25 mouse cellular contexts compared by ENCODE assay signal in the genomic region with DNA sequence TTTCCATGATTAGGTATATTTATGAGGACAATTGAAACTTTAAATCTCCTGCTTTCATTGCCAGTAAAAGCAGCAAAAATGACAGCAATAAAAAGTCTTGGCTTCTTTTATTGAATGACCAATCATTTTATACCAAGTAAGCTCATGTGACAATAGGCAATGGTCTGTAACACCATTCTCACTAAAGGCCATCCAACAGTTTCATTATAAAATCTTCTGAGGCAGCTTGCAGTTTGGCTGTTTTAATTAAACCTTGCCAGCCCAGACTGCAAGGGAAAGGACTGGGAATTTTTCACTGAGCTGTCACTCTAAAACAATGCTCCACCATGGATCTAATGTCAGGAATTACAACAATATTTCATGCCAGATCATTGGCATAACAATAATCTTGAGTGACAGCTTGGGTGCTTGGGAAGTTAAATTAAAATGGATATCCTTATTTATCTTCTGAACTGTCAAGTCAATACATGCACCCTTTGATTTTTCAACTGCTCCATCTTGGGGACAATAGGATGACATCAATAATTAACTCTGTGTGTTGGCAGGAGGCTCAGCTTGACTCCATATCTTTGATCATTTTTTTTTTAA.
DNase-seq lines count a peak whose midpoint lies in the region; ATAC-seq and TF ChIP-seq lines count a peak whose summit lies in the region.
"Had no signal": no experiment of that assay in that cellular context is flagged by ENCODE, and none has a peak within 500 bp of the region (broad histone marks: within the 10 kb centered on the region; RNA-seq: fewer than 3 reads in every experiment).

No protein-coding gene starts in this region.

- TF ChIP-seq CTCF in forebrain, postnatal 0 days (IDR thresholded peaks at IDR 0.05; ENCODE audit: low read depth): no peak
- TF ChIP-seq CTCF in midbrain, postnatal 0 days (IDR thresholded peaks at IDR 0.05): no peak

- no peaks in the 10 kb centered on the region for H3K9me3 ChIP-seq in forebrain, postnatal 0 days (ENCODE audit: low read length)
- H3K9me3 ChIP-seq in forebrain, embryonic 10.5 days: no peaks in the 10 kb centered on the region
- H3K9me3 ChIP-seq in hindbrain, embryonic 15.5 days: no peaks in the 10 kb centered on the region
- no peaks in the 10 kb centered on the region for H3K9me3 ChIP-seq in midbrain, postnatal 0 days (ENCODE audit: low read length)
- no peaks in the 10 kb centered on the region for H3K9me3 ChIP-seq in embryonic facial prominence, embryonic 10.5 days
- H3K9me3 ChIP-seq: embryonic facial prominence, embryonic 12.5 days; forebrain, embryonic 12.5 days; heart, embryonic 12.5 days; kidney, embryonic 15.5 days; liver, embryonic 13.5 days; neural tube, embryonic 13.5 days had no signal

- no peak overlapping the region for H3K27ac ChIP-seq in forebrain, postnatal 0 days (ENCODE audit: low read depth, low read length)
- no peak overlapping the region for H3K27ac ChIP-seq in forebrain, embryonic 10.5 days
- no peak overlapping the region for H3K27ac ChIP-seq in hindbrain, embryonic 15.5 days (replicated peaks)
- no peak overlapping the region for H3K27ac ChIP-seq in midbrain, postnatal 0 days (ENCODE audit: low read depth, low read length)
- no peak overlapping the region for H3K27ac ChIP-seq in embryonic facial prominence, embryonic 10.5 days (replicated peaks)
- H3K27ac ChIP-seq: embryonic facial prominence, embryonic 12.5 days; forebrain, embryonic 12.5 days; kidney, embryonic 15.5 days; liver, embryonic 13.5 days; neural tube, embryonic 13.5 days had no signal

- peak; percentile 60; the same call in 1 of the 2 replicates for ATAC-seq in forebrain, postnatal 0 days
- ATAC-seq in hindbrain, embryonic 15.5 days (ENCODE audit: low FRiP score, low read depth): peak; percentile 34; the same call in 1 of the 2 replicates
- no peak for ATAC-seq in midbrain, postnatal 0 days (ENCODE audit: low FRiP score)
- ATAC-seq: CD4-positive, CD25-positive, alpha-beta regulatory T cell, adult 4 months had no signal

- no peaks in the 10 kb centered on the region for H3K36me3 ChIP-seq in forebrain, postnatal 0 days (ENCODE audit: insufficient read depth)
- H3K36me3 ChIP-seq in forebrain, embryonic 10.5 days (replicated peaks): no peaks in the 10 kb centered on the region
- no peaks in the 10 kb centered on the region for H3K36me3 ChIP-seq in hindbrain, embryonic 15.5 days
- H3K36me3 ChIP-seq in midbrain, postnatal 0 days (ENCODE audit: insufficient read depth, low read length): no peaks in the 10 kb centered on the region
- H3K36me3 ChIP-seq in embryonic facial prominence, embryonic 10.5 days (replicated peaks): no peaks in the 10 kb centered on the region
- H3K36me3 ChIP-seq: embryonic facial prominence, embryonic 12.5 days; forebrain, embryonic 12.5 days; heart, embryonic 12.5 days; kidney, embryonic 15.5 days; liver, embryonic 13.5 days; neural tube, embryonic 13.5 days had no signal

- H3K27me3 ChIP-seq in forebrain, postnatal 0 days (ENCODE audit: insufficient read depth, low read length): no peaks in the 10 kb centered on the region
- H3K27me3 ChIP-seq in forebrain, embryonic 10.5 days (ENCODE audit: poor library complexity, severe bottlenecking): no peaks in the 10 kb centered on the region
- H3K27me3 ChIP-seq in hindbrain, embryonic 15.5 days: no peaks in the 10 kb centered on the region
- H3K27me3 ChIP-seq in midbrain, postnatal 0 days (ENCODE audit: insufficient read depth, low read length): no peaks in the 10 kb centered on the region
- H3K27me3 ChIP-seq in embryonic facial prominence, embryonic 10.5 days (replicated peaks; ENCODE audit: low read depth, poor library complexity, severe bottlenecking): no peaks in the 10 kb centered on the region
- H3K27me3 ChIP-seq: embryonic facial prominence, embryonic 12.5 days; forebrain, embryonic 12.5 days; heart, embryonic 12.5 days; kidney, embryonic 15.5 days; liver, embryonic 13.5 days; neural tube, embryonic 13.5 days had no signal

- peak; percentile 9 for DNase-seq in forebrain, postnatal 0 days
- no peak for DNase-seq in forebrain, embryonic 10.5 days (ENCODE audit: extremely low spot score, low spot score)
- peak; percentile 51 for DNase-seq in Muller cell, postnatal 12 days (ENCODE audit: inconsistent ontology term)
- peak; percentile 7 for DNase-seq in midbrain, postnatal 0 days (ENCODE audit: low spot score)
- no peak for DNase-seq in left cerebral cortex, adult 9 months (ENCODE audit: low spot score in 2 of 2)
- DNase-seq in embryonic facial prominence, embryonic 10.5 days (ENCODE audit: low spot score): no peak
- DNase-seq: adrenal gland, postnatal 36 days; cerebellum, adult 11 months; cerebellum, adult 9-11 months; heart, adult 11 months; heart, postnatal 10 days; kidney, postnatal 36 days; layer of hippocampus, adult 9-11 months; liver, embryonic 13.5 days; lung, adult 2 months; lung, postnatal 14 days; right cerebral cortex, adult 18-20 months; thymus, adult 18-20 months had no signal

- no peak overlapping the region for H3K9ac ChIP-seq in forebrain, postnatal 0 days
- no peak overlapping the region for H3K9ac ChIP-seq in hindbrain, embryonic 15.5 days
- no peak overlapping the region for H3K9ac ChIP-seq in midbrain, postnatal 0 days (replicated peaks; ENCODE audit: low read length, poor library complexity, severe bottlenecking)
- H3K9ac ChIP-seq: embryonic facial prominence, embryonic 12.5 days; forebrain, embryonic 12.5 days; heart, embryonic 12.5 days; kidney, embryonic 15.5 days; liver, embryonic 13.5 days; neural tube, embryonic 13.5 days had no signal

- H3K4me2 ChIP-seq in forebrain, postnatal 0 days (ENCODE audit: low read depth): no peak overlapping the region
- H3K4me2 ChIP-seq in hindbrain, embryonic 15.5 days: no peak overlapping the region
- no peak overlapping the region for H3K4me2 ChIP-seq in midbrain, postnatal 0 days (ENCODE audit: low read depth, low read length, poor library complexity, severe bottlenecking)
- H3K4me2 ChIP-seq: embryonic facial prominence, embryonic 12.5 days; forebrain, embryonic 12.5 days; heart, embryonic 12.5 days; kidney, embryonic 15.5 days; liver, embryonic 13.5 days; neural tube, embryonic 13.5 days had no signal

- H3K4me1 ChIP-seq in forebrain, postnatal 0 days (ENCODE audit: insufficient read depth): no peaks in the 10 kb centered on the region
- H3K4me1 ChIP-seq in forebrain, embryonic 10.5 days: no peaks in the 10 kb centered on the region
- no peaks in the 10 kb centered on the region for H3K4me1 ChIP-seq in hindbrain, embryonic 15.5 days (replicated peaks)
- H3K4me1 ChIP-seq in midbrain, postnatal 0 days (ENCODE audit: insufficient read depth, low read length): no peaks in the 10 kb centered on the region
- H3K4me1 ChIP-seq in embryonic facial prominence, embryonic 10.5 days: no peaks in the 10 kb centered on the region
- H3K4me1 ChIP-seq: embryonic facial prominence, embryonic 12.5 days; forebrain, embryonic 12.5 days; heart, embryonic 12.5 days; kidney, embryonic 15.5 days; liver, embryonic 13.5 days; neural tube, embryonic 13.5 days had no signal

- no peak overlapping the region for H3K4me3 ChIP-seq in forebrain, postnatal 0 days (ENCODE audit: low read depth, low read length)
- H3K4me3 ChIP-seq in forebrain, embryonic 10.5 days: no peak overlapping the region
- no peak overlapping the region for H3K4me3 ChIP-seq in hindbrain, embryonic 15.5 days
- no peak overlapping the region for H3K4me3 ChIP-seq in midbrain, postnatal 0 days (ENCODE audit: low read depth, low read length)
- H3K4me3 ChIP-seq in embryonic facial prominence, embryonic 10.5 days: no peak overlapping the region
- H3K4me3 ChIP-seq: embryonic facial prominence, embryonic 12.5 days; forebrain, embryonic 12.5 days; heart, embryonic 12.5 days; kidney, embryonic 15.5 days; liver, embryonic 13.5 days; neural tube, embryonic 13.5 days had no signal

Comparison
In these comparisons a context has a peak if more than half of its experiments do, and no peak if none do; other contexts are left out.
1. DNase-seq: peak in forebrain, postnatal 0 days (single experiment), Muller cell, postnatal 12 days (single experiment) and midbrain, postnatal 0 days (single experiment); none in forebrain, embryonic 10.5 days (single experiment), left cerebral cortex, adult 9 months (0 of 2) and embryonic facial prominence, embryonic 10.5 days (single experiment).